Mouse (Mus musculus): ENCODE data around the gene Pglyrp2. TPM values are rescaled to one million over a fixed set of nuclear protein-coding genes. Genes with fewer than 3 reads are reported as not detected.

The Pglyrp2 gene
- total RNA-seq, 4 experiments from 2014 or later: 0.11 to 0.62 (median 0.34) TPM

Small RNAs within 50 kb of the gene (microRNA-seq; reads per million reads assigned to microRNA genes)
- 0 reads per million in 2 experiments for gene Gm22201

Other genes with a start within 250 kb of the Pglyrp2 start
- gene Ephx3, start 234.6 kb downstream of the Pglyrp2 start, total RNA-seq (2022): under 1 TPM; 0.13 to 0.43 (median 0.31) TPM
- gene Brd4, start 139.4 kb downstream of the Pglyrp2 start, total RNA-seq (2022): 100 to 1,000 TPM in 3 of 4 experiments, 10 to 100 TPM in 1; 95.4 to 135 (median 109) TPM
- gene Akap8, start 102.9 kb downstream of the Pglyrp2 start, total RNA-seq (2022): 100 to 1,000 TPM in 2 of 4 experiments, 10 to 100 TPM in 2; 60.5 to 149 (median 103) TPM
- gene Akap8l, start 73.6 kb downstream of the Pglyrp2 start, total RNA-seq (2022): 100 to 1,000 TPM; 105 to 275 (median 189) TPM
- 10 to 100 TPM; 45.4 to 81.3 (median 58.8) TPM for gene Wiz, start 34.7 kb downstream of the Pglyrp2 start, total RNA-seq (2022)
- 1 to 10 TPM; 2.2 to 4.0 (median 2.5) TPM for gene Rasal3, start 20.6 kb downstream of the Pglyrp2 start, total RNA-seq (2022)
- not detected for gene Cyp4f39, start 28.6 kb upstream of the Pglyrp2 start, total RNA-seq (2022)
- 10 to 100 TPM; 11.1 to 32.1 (median 21.6) TPM for gene Cyp4f17, start 81.9 kb upstream of the Pglyrp2 start, total RNA-seq (2022)
- 10 to 100 TPM; 12.0 to 28.8 (median 19.9) TPM for gene Cyp4f16, start 112.4 kb upstream of the Pglyrp2 start, total RNA-seq (2022)
- gene Cyp4f37, start 197.1 kb upstream of the Pglyrp2 start, total RNA-seq (2022): not detected
- under 1 TPM in 1 of 4 experiments, not detected in 3; 0.24 TPM for gene Cyp4f40, start 234.7 kb upstream of the Pglyrp2 start, total RNA-seq (2022)